ENCODE assay signal across 18 mouse cellular contexts in genomic region chr15:45663601-45664000, GRCm38 (mm10).
DNase-seq lines count a peak whose midpoint lies in the region; ATAC-seq and TF ChIP-seq lines count a peak whose summit lies in the region.
"Had no signal": no experiment of that assay in that cellular context is flagged by ENCODE, and none has a peak within 500 bp of the region (broad histone marks: within the 10 kb centered on the region; RNA-seq: fewer than 3 reads in every experiment).

No protein-coding gene starts in this region.

- no peak for TF ChIP-seq CTCF in midbrain, postnatal 0 days (IDR thresholded peaks at IDR 0.05)

- no peaks in the 10 kb centered on the region for H3K27me3 ChIP-seq in midbrain, postnatal 0 days (ENCODE audit: insufficient read depth, low read length)
- H3K27me3 ChIP-seq: embryonic facial prominence, embryonic 12.5 days; forebrain, embryonic 13.5 days; forebrain, embryonic 15.5 days had no signal

- no peak overlapping the region for H3K4me2 ChIP-seq in midbrain, postnatal 0 days (ENCODE audit: low read depth, low read length, poor library complexity, severe bottlenecking)
- H3K4me2 ChIP-seq: embryonic facial prominence, embryonic 12.5 days; forebrain, embryonic 13.5 days; forebrain, embryonic 15.5 days had no signal

- no peaks in the 10 kb centered on the region for H3K9me3 ChIP-seq in ES-E14 (ENCODE audit: control insufficient read depth, insufficient read depth, low read depth, low read length)
- H3K9me3 ChIP-seq in midbrain, postnatal 0 days (ENCODE audit: low read length), result no peaks in the 10 kb centered on the region
- H3K9me3 ChIP-seq: embryonic facial prominence, embryonic 12.5 days; forebrain, embryonic 13.5 days; forebrain, embryonic 15.5 days had no signal

- intact Hi-C loops in left cerebral cortex, postnatal 14 days (cut with DNase I), result no loop called here

- peak; percentile 22 for DNase-seq in ES-E14 (ENCODE audit: low read depth, low spot score)
- DNase-seq in ZHBTc4 (ENCODE audit: low read depth, low spot score), result peak; percentile 42
- DNase-seq in left cerebral cortex, postnatal 14 days (ENCODE audit: low spot score in 2 of 2), result no peak
- no peak for DNase-seq in adrenal gland, adult 18-20 months (ENCODE audit: low spot score in 2 of 2)
- DNase-seq in midbrain, postnatal 0 days (ENCODE audit: low spot score), result no peak
- DNase-seq: adrenal gland, adult 8-10 months; adrenal gland, postnatal 14 days; adrenal gland, postnatal 36 days; cerebellum, adult 11-12 months; cerebellum, adult 2 months; cerebellum, adult 9-10 months; cerebellum, postnatal 10 days; cerebellum, postnatal 25 days; forebrain, postnatal 0 days had no signal

- H3K27ac ChIP-seq in ES-E14 (ENCODE audit: insufficient read depth, low read depth, low read length, poor library complexity, severe bottlenecking), result no peak overlapping the region
- no peak overlapping the region for H3K27ac ChIP-seq in midbrain, postnatal 0 days (ENCODE audit: low read depth, low read length)
- H3K27ac ChIP-seq: embryonic facial prominence, embryonic 10.5 days; embryonic facial prominence, embryonic 12.5 days; forebrain, embryonic 13.5 days; forebrain, embryonic 15.5 days had no signal

- H3K4me1 ChIP-seq in ES-E14 (ENCODE audit: control insufficient read depth in 2 of 2, insufficient read depth in 2 of 2, low read length in 2 of 2, poor library complexity in 1 of 2), result 0 out of 4 replicates have a peak, but pooled peaks cover 0 to 2% of the 10 kb centered on the region in 2 experiments
- H3K4me1 ChIP-seq in midbrain, postnatal 0 days (ENCODE audit: insufficient read depth, low read length), result no peaks in the 10 kb centered on the region
- H3K4me1 ChIP-seq: embryonic facial prominence, embryonic 10.5 days; embryonic facial prominence, embryonic 12.5 days; forebrain, embryonic 13.5 days; forebrain, embryonic 15.5 days had no signal

- no peaks in the 10 kb centered on the region for H3K36me3 ChIP-seq in ES-E14 (ENCODE audit: control insufficient read depth, insufficient read depth, low read length, poor library complexity, severe bottlenecking)
- H3K36me3 ChIP-seq in midbrain, postnatal 0 days (ENCODE audit: insufficient read depth, low read length), result no peaks in the 10 kb centered on the region
- H3K36me3 ChIP-seq: embryonic facial prominence, embryonic 10.5 days; embryonic facial prominence, embryonic 12.5 days; forebrain, embryonic 15.5 days had no signal

- 82% methylated on average over 3 of the region's 3 CpGs for WGBS in midbrain, postnatal 0 days

- in situ Hi-C loops in ES-E14 (cut with MboI; ENCODE audit: low sequenced_read_pairs in 2 of 2, unreplicated experiment in 2 of 2), result no loop called here

- ATAC-seq in midbrain, postnatal 0 days (ENCODE audit: low FRiP score), result no peak
- ATAC-seq: forebrain, embryonic 13.5 days; forebrain, embryonic 15.5 days; forebrain, postnatal 0 days had no signal

- no peak overlapping the region for H3K4me3 ChIP-seq in ES-E14 (ENCODE audit: insufficient read depth in 1 of 2, low read depth in 1 of 2, low read length in 2 of 2, poor library complexity in 1 of 2, severe bottlenecking in 1 of 2)
- no peak overlapping the region for H3K4me3 ChIP-seq in midbrain, postnatal 0 days (ENCODE audit: low read depth, low read length)
- H3K4me3 ChIP-seq: embryonic facial prominence, embryonic 10.5 days; embryonic facial prominence, embryonic 12.5 days; forebrain, embryonic 13.5 days; forebrain, embryonic 15.5 days had no signal

- H3K9ac ChIP-seq in ES-E14 (ENCODE audit: insufficient read depth, low read depth, low read length, poor library complexity, severe bottlenecking), result no peak overlapping the region
- no peak overlapping the region for H3K9ac ChIP-seq in midbrain, postnatal 0 days (replicated peaks; ENCODE audit: low read length, poor library complexity, severe bottlenecking)
- H3K9ac ChIP-seq: embryonic facial prominence, embryonic 12.5 days; forebrain, embryonic 13.5 days; forebrain, embryonic 15.5 days; forebrain, postnatal 0 days had no signal

TF ChIP-seq in ES-E14, 5 proteins besides CTCF, POLR2A, EP300 and RAD21:
- TF ChIP-seq CHD2 (IDR thresholded peaks at IDR 0.05; ENCODE audit: low read depth, low read length) (no peak), MAFK (IDR thresholded peaks at IDR 0.05; ENCODE audit: insufficient read depth, low read depth, low read length) (no peak), ZNF384 (IDR thresholded peaks at IDR 0.05; ENCODE audit: low read depth, low read length) (no peak), ZC3H11A (IDR thresholded peaks at IDR 0.05; ENCODE audit: borderline replicate concordance, low read depth, low read length) (no peak), HCFC1 (IDR thresholded peaks at IDR 0.05; ENCODE audit: borderline replicate concordance, insufficient read depth, low read length) (no peak)

Comparison
In these comparisons a context has a peak if more than half of its experiments do, and no peak if none do; other contexts are left out.
1. DNase-seq: peak in ES-E14 (single experiment) and ZHBTc4 (single experiment); none in left cerebral cortex, postnatal 14 days (0 of 2), adrenal gland, adult 18-20 months (0 of 2) and midbrain, postnatal 0 days (single experiment).